Mouse (Mus musculus) thymus, adult 18-20 months (tissue): ENCODE data around the gene Pde1c.

Experiments used
- DNase-seq, 2 experiments: peaks; one replicate each; pipeline ENCODE4 v3.0.0; 2022; ENCODE audit warnings: mixed read lengths in 2 of 2

The Pde1c gene

GRCm38 (mm10) chr6:56066632-56067282, 502.1 kb downstream of the Pde1c start:
- no peak for DNase-seq

GRCm38 (mm10) chr6:56063736-56064135, 505.2 kb downstream of the Pde1c start:
- no peak for DNase-seq

GRCm38 (mm10) chr6:56049104-56049503, 519.8 kb downstream of the Pde1c start:
- DNase-seq: no peak

GRCm38 (mm10) chr6:56048580-56048979, 520.3 kb downstream of the Pde1c start:
- no peak for DNase-seq

- DNase-seq: no peak
Observed at GRCm38 (mm10) chr6:56044716-56045115, 524.2 kb downstream of the Pde1c start.

GRCm38 (mm10) chr6:56044270-56044669, 524.6 kb downstream of the Pde1c start:
- no peak for DNase-seq

- DNase-seq: no peak
Observed at GRCm38 (mm10) chr6:56039476-56040055, 529.3 kb downstream of the Pde1c start.

- no peak for DNase-seq
Observed at GRCm38 (mm10) chr6:56035054-56035453, 533.8 kb downstream of the Pde1c start.

GRCm38 (mm10) chr6:56032231-56032630, 536.7 kb downstream of the Pde1c start:
- no peak for DNase-seq

- no peak for DNase-seq
Observed at GRCm38 (mm10) chr6:56029986-56030385, 538.9 kb downstream of the Pde1c start.

- no peak for DNase-seq
Observed at GRCm38 (mm10) chr6:56027966-56028365, 540.9 kb downstream of the Pde1c start.

GRCm38 (mm10) chr6:56027318-56027717, 541.6 kb downstream of the Pde1c start:
- DNase-seq: no peak

- no peak for DNase-seq
Observed at GRCm38 (mm10) chr6:56025533-56025932, 543.4 kb downstream of the Pde1c start.
